Mouse (Mus musculus) embryo, embryonic 9.5 days (tissue): ENCODE measurements around the gene St3gal5.

ENCODE experiments used
- DNase-seq: peaks from one replicate; pipeline ENCODE4 v3.0.0-alpha.2; 2017; ENCODE audit errors: extremely low spot score

Gene St3gal5

DNA sequence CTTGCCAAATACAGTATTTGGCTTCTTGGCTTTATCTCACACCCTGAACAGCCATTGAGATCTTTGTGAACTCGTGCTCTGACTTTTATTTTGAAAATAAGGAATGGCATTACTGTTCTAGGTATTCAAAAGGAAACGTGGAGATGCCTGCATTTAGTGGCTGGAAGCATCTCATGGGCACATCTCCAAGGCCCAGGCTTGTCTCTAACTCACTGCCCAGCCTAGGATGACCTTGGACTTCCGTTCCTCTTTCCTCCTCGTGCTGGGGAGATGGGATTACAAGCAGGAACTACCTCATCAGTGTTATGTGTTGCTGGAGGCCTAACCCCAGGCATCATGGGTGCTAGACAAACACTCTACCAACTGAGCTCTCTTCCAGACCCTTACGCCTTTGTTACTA, 105.9 kb downstream of the St3gal5 start:
- DNase-seq, result no peak
